Mouse (Mus musculus): ENCODE measurements around the gene Ppp1r14d. TPM values are rescaled to one million over a fixed set of nuclear protein-coding genes. Genes with fewer than 3 reads are reported as not detected.

Gene Ppp1r14d
- polyA plus RNA-seq, 1 experiment, result 0.52 TPM

- H3K4me1 ChIP-seq (ENCODE audit: control insufficient read depth, insufficient read depth, low read length), result peaks cover 4% of the 10 kb centered on the region
- no peak within 1 kb of the TSS for H3K27ac ChIP-seq (ENCODE audit: control insufficient read depth, insufficient read depth, low read depth, low read length)
- peak within 1 kb of the TSS; percentile 77 for H3K4me3 ChIP-seq (ENCODE audit: control insufficient read depth, low read depth, low read length)
- H3K36me3 ChIP-seq (ENCODE audit: control insufficient read depth, insufficient read depth, low read length), result no peaks in the 10 kb centered on the region
- H3K27me3 ChIP-seq (ENCODE audit: control insufficient read depth, insufficient read depth, low read length), result no peaks in the 10 kb centered on the region
- no peak for TF ChIP-seq POLR2A (IDR thresholded peaks at IDR 0.05; ENCODE audit: control insufficient read depth, low read depth, low read length)
- no peak for TF ChIP-seq CTCF (IDR thresholded peaks at IDR 0.05; ENCODE audit: control insufficient read depth, insufficient read depth, insufficient replicate concordance, low read depth, low read length)
Observed at GRCm38 (mm10) chr2:119237210-119237870, 7.6 kb upstream of the Ppp1r14d start, which contains the start of gene Spint1. TSS of gene Spint1 (plus strand) at chr2:119237362.

DNA sequence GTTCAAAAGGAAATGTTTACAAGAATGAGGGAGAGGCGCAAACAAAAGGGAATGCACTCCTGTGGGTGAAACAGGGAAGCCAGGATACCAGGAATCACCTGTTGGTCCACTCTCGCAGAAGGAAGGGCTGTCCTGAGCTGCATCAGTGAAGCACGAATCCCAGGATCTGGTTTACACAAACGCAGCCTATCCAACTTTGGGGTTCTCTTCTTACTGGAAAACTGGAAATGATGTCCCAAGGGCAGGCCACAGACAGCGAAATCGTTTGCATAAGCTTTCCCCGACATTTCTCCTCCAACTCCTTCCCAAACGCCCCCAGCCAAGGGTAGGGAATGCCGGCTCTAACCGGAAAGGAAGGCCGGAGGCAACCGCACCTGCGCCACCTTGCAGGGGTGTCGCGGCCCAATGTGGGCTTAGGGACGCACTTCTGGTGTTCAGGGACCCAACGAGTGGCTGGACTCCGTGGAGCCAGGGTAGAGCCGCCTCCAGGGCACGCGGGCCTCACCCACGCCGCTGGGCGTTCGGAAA is 7.0 kb upstream of the Ppp1r14d start:
- Histone ChIP-seq H3K27ac (ENCODE audit: control insufficient read depth, insufficient read depth, low read depth, low read length) (no peak overlapping the region), H3K36me3 (ENCODE audit: control insufficient read depth, insufficient read depth, low read length) (no peaks in the 10 kb centered on the region), H3K4me1 (ENCODE audit: control insufficient read depth, insufficient read depth, low read length) (peaks cover 4% of the 10 kb centered on the region), H3K4me3 (ENCODE audit: control insufficient read depth, low read depth, low read length) (peak overlapping the region; percentile 77), H3K27me3 (ENCODE audit: control insufficient read depth, insufficient read depth, low read length) (no peaks in the 10 kb centered on the region)
- no peak for TF ChIP-seq CTCF (IDR thresholded peaks at IDR 0.05; ENCODE audit: control insufficient read depth, insufficient read depth, insufficient replicate concordance, low read depth, low read length)

DNA sequence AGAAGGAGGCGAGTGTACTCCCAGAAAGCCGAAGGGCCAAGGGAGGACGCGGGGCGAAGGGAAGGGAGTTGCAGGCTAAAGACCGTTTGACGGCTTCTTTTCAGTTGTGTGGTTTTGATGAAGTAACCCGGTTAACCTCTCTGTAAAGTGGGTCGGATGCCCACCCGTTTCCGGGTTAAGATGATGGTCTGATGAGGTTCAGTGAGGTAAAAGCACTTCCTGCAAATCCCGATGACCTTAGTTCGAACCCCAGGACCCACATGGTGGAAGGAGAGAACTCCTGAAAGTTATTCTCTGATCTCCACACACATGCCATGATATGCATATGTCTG is 20.6 kb downstream of the Ppp1r14d start:
- TF ChIP-seq CTCF (IDR thresholded peaks at IDR 0.05; ENCODE audit: control insufficient read depth, insufficient read depth, insufficient replicate concordance, low read depth, low read length), result no peak
- no peak for TF ChIP-seq POLR2A (IDR thresholded peaks at IDR 0.05; ENCODE audit: control insufficient read depth, low read depth, low read length)
- peak overlapping the region; percentile 100 for H3K4me3 ChIP-seq (ENCODE audit: control insufficient read depth, low read depth, low read length)
- peak overlapping the region; percentile 78 for H3K27ac ChIP-seq (ENCODE audit: control insufficient read depth, insufficient read depth, low read depth, low read length)

DNA sequence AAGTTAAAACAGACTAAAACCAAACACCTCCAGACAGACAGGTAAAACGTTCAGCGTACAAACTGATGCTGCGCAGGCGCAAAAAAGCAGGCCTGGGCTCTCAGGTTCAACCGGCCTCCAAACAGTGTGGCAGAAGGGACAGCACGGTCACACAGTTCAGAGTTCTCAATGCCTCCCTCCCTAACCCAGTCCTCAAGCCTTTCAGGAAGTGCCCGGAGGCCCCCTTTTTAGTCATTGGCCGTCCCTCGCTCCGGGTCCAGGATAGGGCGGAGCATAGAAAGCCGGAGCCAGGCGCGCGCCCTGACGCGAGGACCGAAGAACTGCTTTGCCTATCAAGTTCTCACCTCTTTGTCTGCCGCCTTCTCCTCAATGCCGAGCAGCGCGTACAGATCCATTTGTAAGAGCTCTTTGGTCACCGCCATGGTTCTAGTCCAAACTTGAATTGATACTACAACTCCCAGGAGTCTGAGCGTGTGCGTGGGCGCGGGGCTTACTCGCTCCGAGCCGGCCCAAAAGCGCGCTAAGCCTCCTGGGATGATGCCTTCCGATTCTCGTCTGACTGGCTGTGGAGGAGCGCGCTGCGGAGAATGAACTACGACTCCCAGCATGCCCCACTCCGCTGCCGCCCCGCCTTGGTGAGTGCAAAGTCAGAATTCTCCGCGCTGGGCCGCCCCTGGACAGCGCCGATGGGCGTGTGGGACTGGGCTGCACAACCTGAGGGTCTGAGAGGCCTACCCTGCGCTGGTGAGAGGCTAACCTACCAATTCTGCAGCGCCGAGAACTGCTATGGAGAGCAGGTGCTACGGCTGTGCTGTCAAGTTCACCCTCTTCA is 21.1 kb downstream of the Ppp1r14d start, which contains the start of the genes Zfyve19 and Dnajc17:
Zfyve19 (plus strand) TSS at position 274 of the 832 bp plus-strand sequence.
Dnajc17 (minus strand) TSS at position 452 of the 832 bp plus-strand sequence.
- TF ChIP-seq CTCF (IDR thresholded peaks at IDR 0.05; ENCODE audit: control insufficient read depth, insufficient read depth, insufficient replicate concordance, low read depth, low read length) (no peak), POLR2A (IDR thresholded peaks at IDR 0.05; ENCODE audit: control insufficient read depth, low read depth, low read length) (peak; percentile 74)
- Histone ChIP-seq H3K27me3 (ENCODE audit: control insufficient read depth, insufficient read depth, low read length) (no peaks in the 10 kb centered on the region), H3K4me1 (ENCODE audit: control insufficient read depth, insufficient read depth, low read length) (peaks cover 7% of the 10 kb centered on the region), H3K36me3 (ENCODE audit: control insufficient read depth, insufficient read depth, low read length) (no peaks in the 10 kb centered on the region; the same call in 1 of the 2 replicates), H3K27ac (ENCODE audit: control insufficient read depth, insufficient read depth, low read depth, low read length) (peak within 1 kb of the TSS; percentile 96), H3K4me3 (ENCODE audit: control insufficient read depth, low read depth, low read length) (peak within 1 kb of the TSS; percentile 100)

More for the DNA sequence above, 20.6 kb downstream of the Ppp1r14d start:
- Histone ChIP-seq H3K27me3 (ENCODE audit: control insufficient read depth, insufficient read depth, low read length) (no peaks in the 10 kb centered on the region), H3K36me3 (ENCODE audit: control insufficient read depth, insufficient read depth, low read length) (no peaks in the 10 kb centered on the region; the same call in 1 of the 2 replicates), H3K4me1 (ENCODE audit: control insufficient read depth, insufficient read depth, low read length) (peaks cover 7% of the 10 kb centered on the region)

DNA sequence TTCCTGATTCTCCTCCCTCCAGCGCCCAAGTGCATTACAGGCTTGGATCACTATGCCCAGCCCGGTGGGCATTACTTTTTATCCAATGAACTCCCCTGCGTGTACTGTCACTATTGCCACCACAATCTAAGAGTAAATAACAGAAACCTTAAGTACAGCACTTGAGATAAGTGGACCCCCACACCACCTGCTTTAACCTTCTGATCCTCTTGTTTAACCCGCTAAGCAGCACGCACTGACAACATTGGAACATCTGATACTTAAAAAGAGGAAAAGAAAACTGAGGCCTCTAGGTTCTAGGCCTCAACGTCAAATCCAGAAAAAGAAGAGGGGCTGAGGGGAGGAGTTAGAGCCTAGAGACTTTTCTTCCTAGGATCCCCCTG is 21.8 kb downstream of the Ppp1r14d start:
- no peaks in the 10 kb centered on the region; the same call in 1 of the 2 replicates for H3K36me3 ChIP-seq (ENCODE audit: control insufficient read depth, insufficient read depth, low read length)
- TF ChIP-seq CTCF (IDR thresholded peaks at IDR 0.05; ENCODE audit: control insufficient read depth, insufficient read depth, insufficient replicate concordance, low read depth, low read length), result no peak
- TF ChIP-seq POLR2A (IDR thresholded peaks at IDR 0.05; ENCODE audit: control insufficient read depth, low read depth, low read length), result no peak
- H3K4me1 ChIP-seq (ENCODE audit: control insufficient read depth, insufficient read depth, low read length), result peaks cover 7% of the 10 kb centered on the region
- peak overlapping the region; percentile 100 for H3K4me3 ChIP-seq (ENCODE audit: control insufficient read depth, low read depth, low read length)
- H3K27me3 ChIP-seq (ENCODE audit: control insufficient read depth, insufficient read depth, low read length), result no peaks in the 10 kb centered on the region
- peak overlapping the region; percentile 96 for H3K27ac ChIP-seq (ENCODE audit: control insufficient read depth, insufficient read depth, low read depth, low read length)

- H3K27me3 ChIP-seq (ENCODE audit: control insufficient read depth, insufficient read depth, low read length), result no peaks in the 10 kb centered on the region
- TF ChIP-seq CTCF (IDR thresholded peaks at IDR 0.05; ENCODE audit: control insufficient read depth, insufficient read depth, insufficient replicate concordance, low read depth, low read length) (no peak), POLR2A (IDR thresholded peaks at IDR 0.05; ENCODE audit: control insufficient read depth, low read depth, low read length) (no peak)
- H3K4me1 ChIP-seq (ENCODE audit: control insufficient read depth, insufficient read depth, low read length), result peaks cover 2% of the 10 kb centered on the region
- no peak overlapping the region for H3K4me3 ChIP-seq (ENCODE audit: control insufficient read depth, low read depth, low read length)
- no peak overlapping the region for H3K27ac ChIP-seq (ENCODE audit: control insufficient read depth, insufficient read depth, low read depth, low read length)
- no peaks in the 10 kb centered on the region for H3K36me3 ChIP-seq (ENCODE audit: control insufficient read depth, insufficient read depth, low read length)
Observed at GRCm38 (mm10) chr2:119203871-119204460, 25.7 kb downstream of the Ppp1r14d start.

Data from testis, adult 2 months (tissue).